Mouse (Mus musculus) bone marrow macrophage, adult 2 months (primary cell): Measurements from ENCODE around the gene Polr2a.

Experiments
- CTCF ChIP-seq: IDR thresholded peaks from 2 replicates; pipeline ENCODE4 v1.5.1; 2012; ENCODE audit warnings: low read depth, mild to moderate bottlenecking, low read length, moderate library complexity
- POLR2A ChIP-seq: IDR thresholded peaks from 2 replicates; pipeline ENCODE4 v1.6.1; 2012; ENCODE audit warnings: mild to moderate bottlenecking, low read depth, low read length, borderline replicate concordance

- no peak for TF ChIP-seq CTCF
- no peak for TF ChIP-seq POLR2A
These were observed 72.1 kb downstream of the Polr2a start for GRCm38 (mm10) chr11:69686377-69686776.
